Mouse (Mus musculus) small intestine, adult 2 months (tissue): Measurements from ENCODE around the gene Fgf4.

ENCODE experiments used
- CTCF ChIP-seq: fragments of 200-500 bp; IDR thresholded peaks from 2 replicates; pipeline ENCODE4 v1.5.1; 2012; ENCODE audit warnings: low read depth, mild to moderate bottlenecking, control low read depth, inconsistent platforms, low read length, moderate library complexity, mixed read lengths; ENCODE audit not compliant: insufficient replicate concordance, insufficient read length; ENCODE audit errors: extremely low read depth
- POLR2A ChIP-seq: fragments of 200-500 bp; IDR thresholded peaks from 2 replicates; pipeline ENCODE4 v1.6.1; 2012; ENCODE audit warnings: low read depth, mild to moderate bottlenecking, control low read depth, inconsistent platforms, low read length, moderate library complexity

- no peak for TF ChIP-seq CTCF
- no peak for TF ChIP-seq POLR2A
These were observed 9.2 kb upstream of the Fgf4 start, which contains the start of gene Fgf3 for GRCm38 (mm10) chr7:144837891-144838488.
